Mouse (Mus musculus) 3T3-L1 (cell line): ENCODE data around the gene Dera.

ENCODE experiments used
- DNase-seq: peaks from one replicate; pipeline ENCODE4 v3.0.0-alpha.2; 2015; ENCODE audit warnings: low read depth, low spot score

Dera gene

GRCm38 (mm10) chr6:137806806-137807205, 52.5 kb downstream of the Dera start:
- no peak for DNase-seq

- no peak for DNase-seq
These were observed 53.0 kb downstream of the Dera start for GRCm38 (mm10) chr6:137807296-137807695.

GRCm38 (mm10) chr6:137808706-137809105, 54.4 kb downstream of the Dera start:
- no peak for DNase-seq

DNA sequence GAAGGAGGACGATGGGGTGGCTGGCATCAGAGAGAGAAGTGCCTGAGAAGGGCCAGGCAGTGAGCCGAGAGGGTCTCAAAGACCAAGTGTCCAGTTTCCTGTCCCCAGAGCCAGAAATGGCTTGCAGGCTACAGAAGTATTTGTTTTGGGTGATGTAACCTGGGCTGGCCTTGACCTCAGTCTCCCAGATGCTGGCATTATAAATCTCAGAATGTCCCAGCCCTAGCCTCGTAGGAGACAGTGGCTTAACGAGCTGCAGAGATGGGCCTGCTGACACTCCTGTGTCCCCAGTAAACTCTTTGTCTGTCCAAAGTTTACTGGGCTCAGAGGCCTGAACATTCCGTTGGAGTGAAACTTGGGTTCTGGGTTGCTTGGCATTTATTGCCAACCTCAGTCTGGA, 55.8 kb downstream of the Dera start:
- no peak for DNase-seq

DNA sequence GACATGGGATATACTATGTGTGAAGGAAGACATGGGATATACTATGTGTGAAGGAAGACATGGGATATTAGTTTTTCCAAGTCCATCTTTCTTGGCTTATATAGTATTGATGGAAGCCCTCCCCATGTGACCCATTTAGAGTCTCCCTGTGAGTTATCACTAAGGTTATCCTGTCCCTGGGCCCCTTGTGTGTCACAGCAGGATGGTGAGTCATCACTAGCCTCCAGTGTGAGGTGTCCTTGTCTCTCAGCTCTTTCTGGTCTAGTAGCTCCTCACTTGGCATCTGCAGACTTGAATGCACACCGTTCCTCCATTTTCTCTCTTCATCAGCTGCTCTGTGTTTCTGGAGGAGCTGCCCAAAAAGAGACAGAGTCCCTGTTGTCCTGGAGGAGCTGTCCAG, 59.7 kb downstream of the Dera start:
- DNase-seq = peak; percentile 25

GRCm38 (mm10) chr6:137816508-137816907, 62.2 kb downstream of the Dera start:
- no peak for DNase-seq

- no peak for DNase-seq
These were observed 68.2 kb downstream of the Dera start for GRCm38 (mm10) chr6:137822550-137822949.

DNA sequence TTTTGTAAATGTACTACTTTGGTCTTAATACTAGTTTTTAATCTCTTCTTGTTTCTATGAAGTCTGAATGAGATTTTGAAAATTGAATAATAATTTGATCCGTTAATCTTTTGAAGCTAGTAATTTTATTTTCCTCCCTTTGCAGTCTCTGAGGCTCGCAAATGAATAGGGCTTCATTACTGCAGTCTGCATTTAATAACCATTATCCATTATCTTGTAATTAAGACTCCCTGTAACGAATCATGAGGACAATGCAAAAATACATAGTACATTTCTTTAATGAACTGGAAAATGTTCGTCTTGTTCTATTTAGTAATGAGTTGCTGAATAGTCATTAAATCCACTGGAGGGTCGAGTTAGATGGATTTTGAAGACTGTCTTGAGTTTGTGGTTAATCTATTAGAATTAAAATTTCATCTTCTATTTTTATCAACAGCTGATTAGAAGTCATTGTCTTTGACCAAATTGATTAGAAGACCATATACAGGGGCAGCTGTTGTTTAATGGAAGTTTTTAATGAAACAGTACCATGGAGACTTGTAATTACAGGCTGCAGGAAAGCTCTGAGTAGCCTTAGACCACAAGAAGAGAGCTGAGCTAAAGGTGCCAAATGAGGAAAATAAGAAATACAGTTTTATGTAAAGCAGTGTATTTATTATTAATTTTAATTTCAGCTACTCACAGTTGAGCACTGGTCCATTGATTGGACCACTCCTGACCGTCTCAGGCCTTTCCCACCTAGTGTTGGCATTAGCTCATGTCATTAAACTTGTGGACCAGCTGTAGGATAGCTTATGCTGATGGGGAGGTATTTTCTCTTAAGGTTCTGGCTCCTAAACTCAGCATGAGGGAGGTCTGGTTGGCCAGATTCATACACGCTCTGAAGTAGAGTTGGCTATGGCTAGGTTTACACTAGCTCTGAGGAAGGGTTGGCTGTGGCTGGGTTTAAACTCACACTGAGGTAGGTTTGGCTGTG, 70.0 kb downstream of the Dera start:
- DNase-seq = no peak

GRCm38 (mm10) chr6:137825022-137825613, 70.8 kb downstream of the Dera start:
- no peak for DNase-seq

DNA sequence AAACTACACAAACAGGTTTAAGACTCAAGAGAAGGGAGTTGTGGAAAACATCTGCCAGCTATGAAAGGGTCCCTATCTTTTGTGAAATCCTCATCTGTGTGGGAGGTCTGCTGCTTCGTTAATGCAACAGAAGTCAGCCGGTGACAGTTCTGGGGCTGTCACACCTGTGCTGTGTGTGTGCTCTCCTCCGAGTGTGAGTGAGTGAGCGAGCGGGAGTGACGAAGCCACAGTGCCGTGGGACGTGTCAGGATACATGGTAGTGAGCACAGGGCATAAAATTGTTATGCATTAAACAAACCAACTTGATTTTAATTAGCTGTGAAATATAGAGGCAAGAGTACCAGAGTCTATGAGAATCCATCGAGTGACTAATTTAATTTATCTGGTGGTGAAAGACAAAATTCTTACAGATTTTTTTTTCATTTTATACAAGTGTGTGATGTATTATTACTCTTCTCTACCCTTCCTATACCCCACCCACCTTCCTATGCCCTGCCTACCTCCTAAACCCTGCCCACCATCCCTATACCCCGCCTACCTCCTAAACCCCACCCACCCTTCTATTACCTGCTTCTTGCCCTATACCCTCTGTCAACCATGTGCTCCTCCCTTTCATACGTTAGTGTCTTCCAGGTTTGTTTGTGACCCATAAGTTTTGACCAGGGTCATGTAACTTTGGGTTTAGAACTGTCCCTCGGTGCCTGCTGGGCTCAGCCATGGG, 74.9 kb downstream of the Dera start:
- DNase-seq = no peak

- no peak for DNase-seq
These were observed 82.5 kb downstream of the Dera start for GRCm38 (mm10) chr6:137836799-137837198.

DNA sequence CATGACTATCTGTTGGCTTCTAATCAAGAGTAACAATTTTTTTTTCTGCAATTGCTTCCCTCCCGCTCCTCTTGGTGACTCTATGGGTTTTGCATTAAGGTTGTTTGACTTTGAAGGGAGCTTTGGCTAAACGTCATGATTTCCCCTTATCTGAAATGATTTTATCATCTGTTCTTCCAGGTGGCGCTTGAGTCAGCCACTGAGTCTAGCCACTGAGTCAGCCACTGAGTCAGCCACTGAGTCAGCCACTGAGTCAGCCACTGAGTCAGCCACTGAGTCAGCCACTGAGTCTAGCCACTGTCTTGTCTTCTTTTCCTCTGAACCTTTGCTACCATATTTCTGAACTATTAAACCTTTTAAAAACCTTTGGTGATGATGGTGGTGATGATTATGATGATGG, 89.0 kb downstream of the Dera start:
- peak; percentile 72 for DNase-seq

DNA sequence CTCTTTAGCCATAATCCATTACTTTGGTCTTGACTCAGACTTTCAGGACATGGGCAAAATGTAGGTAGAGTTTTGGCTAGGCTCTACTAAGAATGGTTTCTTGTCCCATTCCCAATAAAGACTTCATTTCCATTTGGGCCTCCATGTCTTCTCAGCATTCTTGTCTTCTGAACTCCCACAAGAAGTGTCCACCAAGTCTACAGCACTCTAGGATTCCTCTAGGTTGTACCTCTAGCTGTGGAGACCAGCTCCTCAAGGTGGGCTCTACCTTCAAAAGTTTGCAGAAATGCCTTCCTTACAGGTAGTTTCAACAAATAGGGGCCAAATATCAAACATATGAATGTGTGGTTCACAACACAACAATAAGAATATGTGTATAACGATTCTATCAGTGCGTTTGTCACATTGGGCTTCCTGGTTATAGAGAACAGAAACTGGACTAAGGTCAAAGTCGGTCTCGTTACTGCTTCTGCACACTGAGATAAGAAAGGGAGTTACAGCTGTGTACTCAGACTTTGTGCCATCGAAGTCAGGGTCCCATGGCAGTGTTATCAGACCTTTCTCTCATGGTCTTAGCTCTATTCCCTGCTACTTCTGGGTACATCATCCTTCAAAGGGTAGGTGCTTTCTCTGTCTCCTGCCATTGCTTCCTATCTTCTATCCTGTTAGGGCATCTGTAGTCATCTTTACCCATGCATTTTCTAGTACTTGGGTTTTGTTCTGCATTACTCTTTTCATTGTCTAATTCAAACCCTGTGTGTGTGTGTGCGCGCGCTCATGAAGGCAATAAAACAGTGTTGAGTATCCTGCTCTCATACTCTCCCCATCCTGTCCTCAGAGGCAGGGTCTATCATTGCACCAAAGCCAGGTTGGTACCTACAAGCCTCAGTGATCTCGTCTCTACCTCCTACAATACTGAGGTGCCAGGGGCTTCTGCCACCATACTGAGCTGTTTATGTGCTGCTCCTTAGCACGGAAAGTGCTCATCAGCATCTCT, 103.2 kb downstream of the Dera start:
- no peak for DNase-seq

- no peak for DNase-seq
These were observed 115.7 kb downstream of the Dera start for GRCm38 (mm10) chr6:137869903-137870580.

DNA sequence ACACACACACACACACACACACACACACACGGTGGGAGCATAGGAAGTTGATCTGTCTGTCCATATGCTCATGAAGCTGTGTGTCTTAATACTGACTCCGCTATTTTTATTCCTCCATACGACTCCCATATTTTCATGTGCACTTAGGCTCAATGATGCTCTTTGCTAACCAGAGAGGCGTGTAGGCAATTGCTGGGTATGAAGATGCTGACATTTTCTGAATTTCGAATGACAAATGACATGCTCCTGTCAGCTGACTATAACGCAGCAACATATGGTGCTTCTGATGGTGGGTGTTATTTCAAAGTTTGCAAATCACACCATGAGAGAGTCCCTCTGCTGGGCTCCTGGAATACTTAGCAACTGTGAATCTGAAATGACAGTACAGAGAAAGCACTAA, 116.3 kb downstream of the Dera start:
- no peak for DNase-seq

GRCm38 (mm10) chr6:137872055-137872735, 117.8 kb downstream of the Dera start:
- peak; percentile 68 for DNase-seq

DNA sequence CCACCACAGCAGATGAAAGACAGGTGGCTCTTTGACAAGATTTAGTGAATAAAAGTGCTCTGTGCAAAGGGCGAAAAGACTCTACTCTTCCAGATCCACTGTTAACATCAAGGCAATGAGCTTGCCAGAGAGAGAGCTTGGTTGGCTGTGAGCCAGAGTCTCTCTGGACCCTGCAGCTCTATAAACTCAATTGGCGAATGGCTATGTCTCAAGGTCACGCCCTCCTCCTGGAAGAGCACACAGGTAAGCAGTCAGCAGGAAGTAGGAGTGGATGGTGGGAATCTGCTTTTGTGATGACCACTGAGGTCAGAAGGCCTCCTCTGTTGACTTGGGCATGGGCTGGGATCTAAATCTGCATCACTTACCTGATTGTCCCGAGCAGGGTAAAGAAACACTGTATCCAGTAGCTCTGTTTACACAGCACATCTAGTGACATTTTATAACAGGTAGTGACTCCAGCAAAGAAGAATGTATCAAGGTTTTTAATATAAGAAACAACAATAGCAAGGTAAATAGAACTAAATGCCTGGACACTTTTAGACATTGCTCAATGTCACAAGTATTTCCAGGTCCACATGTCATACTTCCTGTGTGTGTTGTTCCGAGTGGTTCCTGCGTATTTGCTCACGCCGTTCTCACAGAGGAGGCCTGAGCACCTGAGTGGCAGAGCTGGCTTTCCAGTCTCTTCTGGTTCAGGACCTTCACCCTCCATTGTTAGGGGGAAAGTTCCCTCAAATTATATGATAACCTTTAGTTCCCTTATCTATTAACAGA, 120.3 kb downstream of the Dera start:
- DNase-seq = no peak

DNA sequence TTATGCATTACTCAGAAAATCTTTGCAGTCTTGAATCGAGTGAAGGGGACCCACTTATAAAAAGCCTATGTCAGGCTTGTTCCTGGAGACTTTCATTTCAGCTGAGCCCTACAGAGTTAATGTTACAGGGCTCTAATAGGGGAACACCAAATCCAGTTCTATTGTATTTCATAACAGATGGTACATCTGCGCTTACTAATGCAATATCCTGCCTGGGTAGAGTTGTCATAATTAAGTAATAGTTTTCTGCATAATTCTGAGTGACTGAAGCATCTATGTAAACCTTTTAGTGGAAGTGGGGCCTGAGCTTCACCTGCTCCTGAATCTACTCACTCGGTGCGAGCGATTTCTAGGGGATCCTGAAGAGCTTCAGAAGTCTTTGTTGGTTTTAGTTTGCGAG, 131.3 kb downstream of the Dera start:
- DNase-seq = no peak
